Mouse (Mus musculus) stomach, embryonic 14.5 days (tissue): Measurements from ENCODE around the gene Fam3c. TPM values are rescaled to one million over a fixed set of nuclear protein-coding genes. Genes with fewer than 3 reads are reported as not detected.

Experiments
- ATAC-seq: fragments of 200-750 bp; cut with Nextera tagmentation; 2 replicates; pipeline ENCODE4 v1.8.0; 2017; ENCODE audit warnings: low read depth, moderate TSS enrichment; ENCODE audit not compliant: insufficient number of reproducible peaks, insufficient read depth, low FRiP score
- H3K27ac ChIP-seq: fragments of 300-500 bp; sonication (generic); 2 replicates; pipeline ENCODE4 v1.5.1; 2014; ENCODE audit warnings: mild to moderate bottlenecking, low read length, moderate library complexity, mixed read lengths
- H3K27me3 ChIP-seq: fragments of 300-500 bp; sonication (generic); 2 replicates; pipeline ENCODE4 v1.6.1; 2014; ENCODE audit warnings: low read length, control low read depth, mixed read lengths; ENCODE audit not compliant: control insufficient read depth, insufficient read depth
- H3K36me3 ChIP-seq: fragments of 300-500 bp; sonication (generic); 2 replicates; pipeline ENCODE4 v1.6.1; 2014; ENCODE audit warnings: mild to moderate bottlenecking, control low read depth, low read length, moderate library complexity, mixed read lengths; ENCODE audit not compliant: control insufficient read depth, insufficient read depth
- H3K4me1 ChIP-seq: fragments of 300-500 bp; sonication (generic); 2 replicates; pipeline ENCODE4 v1.6.1; 2014; ENCODE audit warnings: low read length, control low read depth, mixed read lengths; ENCODE audit not compliant: control insufficient read depth, insufficient read depth
- H3K4me2 ChIP-seq: fragments of 300-500 bp; sonication (generic); replicated peaks from 2 replicates; pipeline ENCODE4 v1.6.1; 2014; ENCODE audit warnings: low read depth, low read length, control low read depth
- H3K4me3 ChIP-seq: fragments of 300-500 bp; sonication (generic); 2 replicates; pipeline ENCODE4 v1.5.1; 2014; ENCODE audit warnings: low read depth, low read length, control low read depth
- H3K9ac ChIP-seq: fragments of 300-500 bp; sonication (generic); replicated peaks from 2 replicates; pipeline ENCODE4 v1.6.1; 2014; ENCODE audit warnings: low read depth, mild to moderate bottlenecking, control low read depth, low read length, moderate library complexity, mixed read lengths
- H3K9me3 ChIP-seq: fragments of 300-500 bp; sonication (generic); 2 replicates; pipeline ENCODE4 v1.6.1; 2016; ENCODE audit warnings: low read depth, low read length, control low read depth; ENCODE audit not compliant: control insufficient read depth
- WGBS: fragments of 180-500 bp; shearing (Covaris S2); extraction: QIAGEN DNeasy Blood & Tissue Kit; methylation state at CpG from one replicate; pipeline ENCODE4 v1.1.7; 2014; 5-methylcytosine and 5-hydroxymethylcytosine counted together
- polyA plus RNA-seq: library from polyadenylated mRNA; unstranded; fragments of >200 nt; fragmentation: Nextera tagmentation; extraction: Ambion mirVana; gene quantifications from 2 replicates; pipeline ENCODE4 v1.2.1, GENCODE M21; 2014

Gene Fam3c
- polyA plus RNA-seq, 1 experiment from 2014 or later, result 81.6 TPM

- Histone ChIP-seq H3K27ac (peak overlapping the region; percentile 58; the same call in 1 of the 2 replicates), H3K27me3 (no peaks in the 10 kb centered on the region), H3K9ac (no peak overlapping the region), H3K4me1 (no peaks in the 10 kb centered on the region), H3K4me2 (no peak overlapping the region), H3K36me3 (no peaks in the 10 kb centered on the region), H3K9me3 (no peaks in the 10 kb centered on the region), H3K4me3 (no peak overlapping the region)
- peak; percentile 70 for ATAC-seq
- 45% methylated on average over 3 of the region's 3 CpGs for WGBS
Observed at GRCm38 (mm10) chr6:22361941-22362340, 5.9 kb upstream of the Fam3c start.

GRCm38 (mm10) chr6:22359019-22359418 lies 3.0 kb upstream of the Fam3c start:
- no peak overlapping the region for H3K9ac ChIP-seq
- no peak for ATAC-seq
- 50% methylated on average over 1 of the region's 1 CpGs for WGBS
- H3K36me3 ChIP-seq, result no peaks in the 10 kb centered on the region
- no peaks in the 10 kb centered on the region for H3K27me3 ChIP-seq
- H3K27ac ChIP-seq, result no peak overlapping the region
- H3K4me1 ChIP-seq, result peaks cover 5% of the 10 kb centered on the region; the same call in 1 of the 2 replicates
- no peaks in the 10 kb centered on the region for H3K9me3 ChIP-seq
- no peak overlapping the region for H3K4me2 ChIP-seq
- H3K4me3 ChIP-seq, result no peak overlapping the region

GRCm38 (mm10) chr6:22357351-22357750 lies 1.3 kb upstream of the Fam3c start:
- Histone ChIP-seq H3K27ac (no peak overlapping the region), H3K4me1 (peaks cover 5% of the 10 kb centered on the region; the same call in 1 of the 2 replicates), H3K4me2 (no peak overlapping the region), H3K9ac (no peak overlapping the region), H3K27me3 (no peaks in the 10 kb centered on the region), H3K36me3 (no peaks in the 10 kb centered on the region), H3K9me3 (no peaks in the 10 kb centered on the region), H3K4me3 (no peak overlapping the region)
- 98% methylated on average over 4 of the region's 4 CpGs for whole genome bisulfite sequencing
- no peak for ATAC-seq

- H3K27ac ChIP-seq, result peak overlapping the region; percentile 79
- peak; percentile 80; the same call in 1 of the 2 replicates for ATAC-seq
- WGBS, result 2% methylated on average over 53 of the region's 62 CpGs
- H3K36me3 ChIP-seq, result no peaks in the 10 kb centered on the region
- peaks cover 5% of the 10 kb centered on the region; the same call in 1 of the 2 replicates for H3K4me1 ChIP-seq
- peak overlapping the region; percentile 85 for H3K4me3 ChIP-seq
- no peaks in the 10 kb centered on the region for H3K9me3 ChIP-seq
- no peaks in the 10 kb centered on the region for H3K27me3 ChIP-seq
- peak overlapping the region; percentile 56 for H3K4me2 ChIP-seq
- peak overlapping the region; percentile 90 for H3K9ac ChIP-seq
Observed at GRCm38 (mm10) chr6:22355396-22356085, 502 bp downstream of the Fam3c start.

- Histone ChIP-seq H3K27ac (no peak overlapping the region), H3K36me3 (no peaks in the 10 kb centered on the region), H3K4me3 (peak overlapping the region; percentile 85), H3K9ac (no peak overlapping the region), H3K4me1 (peaks cover 10% of the 10 kb centered on the region; the same call in 1 of the 2 replicates), H3K9me3 (no peaks in the 10 kb centered on the region), H3K27me3 (no peaks in the 10 kb centered on the region), H3K4me2 (peak overlapping the region; percentile 56)
- WGBS, result 79% methylated on average over 7 of the region's 7 CpGs
- ATAC-seq, result no peak
Observed at GRCm38 (mm10) chr6:22354675-22355074, 1.4 kb downstream of the Fam3c start.

GRCm38 (mm10) chr6:22354031-22354430 lies 2.0 kb downstream of the Fam3c start:
- H3K27me3 ChIP-seq, result no peaks in the 10 kb centered on the region
- peak overlapping the region; percentile 56 for H3K4me2 ChIP-seq
- WGBS, result 45% methylated on average over 1 of the region's 1 CpGs
- no peak for ATAC-seq
- no peaks in the 10 kb centered on the region for H3K9me3 ChIP-seq
- H3K4me1 ChIP-seq, result peaks cover 10% of the 10 kb centered on the region; the same call in 1 of the 2 replicates
- no peaks in the 10 kb centered on the region for H3K36me3 ChIP-seq
- no peak overlapping the region for H3K9ac ChIP-seq
- no peak overlapping the region for H3K27ac ChIP-seq
- H3K4me3 ChIP-seq, result peak overlapping the region; percentile 85; the same call in 1 of the 2 replicates

- Histone ChIP-seq H3K4me3 (no peak overlapping the region), H3K9me3 (no peaks in the 10 kb centered on the region), H3K4me1 (peaks cover 23% of the 10 kb centered on the region; the same call in 1 of the 2 replicates), H3K4me2 (no peak overlapping the region), H3K27me3 (no peaks in the 10 kb centered on the region), H3K27ac (no peak overlapping the region), H3K9ac (no peak overlapping the region), H3K36me3 (no peaks in the 10 kb centered on the region)
- ATAC-seq, result no peak
- WGBS, result 74% methylated on average over 9 of the region's 9 CpGs
Observed at GRCm38 (mm10) chr6:22351551-22351950, 4.5 kb downstream of the Fam3c start.

- Histone ChIP-seq H3K27ac (no peak overlapping the region), H3K4me3 (no peak overlapping the region), H3K4me2 (no peak overlapping the region), H3K4me1 (peaks cover 23% of the 10 kb centered on the region; the same call in 1 of the 2 replicates), H3K9me3 (no peaks in the 10 kb centered on the region), H3K36me3 (no peaks in the 10 kb centered on the region), H3K27me3 (no peaks in the 10 kb centered on the region), H3K9ac (no peak overlapping the region)
- WGBS, result 43% methylated on average over 4 of the region's 4 CpGs
- ATAC-seq, result no peak
Observed at GRCm38 (mm10) chr6:22350239-22350571, 5.8 kb downstream of the Fam3c start.
